Mouse (Mus musculus) WW6 (cell line): ENCODE results near the gene B230217C12Rik.
"Not testable (repeated sequence)": the region's sequence is repeated elsewhere in the genome, so short reads cannot be mapped to it uniquely, and the experiment has no call there.

Experiments
- DNase-seq: peaks from one replicate; pipeline ENCODE4 v3.0.0-alpha.2; 2013; ENCODE audit warnings: low read depth, low spot score

Gene B230217C12Rik

GRCm38 (mm10) chr11:97825295-97825694 is 15.3 kb upstream of the B230217C12Rik start:
- DNase-seq, result no peak

- DNase-seq, result no peak
These were observed 14.6 kb upstream of the B230217C12Rik start for GRCm38 (mm10) chr11:97825971-97826370.

- DNase-seq, result no peak
These were observed 14.2 kb upstream of the B230217C12Rik start for GRCm38 (mm10) chr11:97826414-97826813.

- no peak for DNase-seq
These were observed 12.9 kb upstream of the B230217C12Rik start for GRCm38 (mm10) chr11:97827654-97828053.

- no peak for DNase-seq
These were observed 11.2 kb upstream of the B230217C12Rik start for GRCm38 (mm10) chr11:97829365-97829764.

- DNase-seq, result no peak
These were observed 10.6 kb upstream of the B230217C12Rik start for GRCm38 (mm10) chr11:97829913-97830476.

GRCm38 (mm10) chr11:97830501-97830900 is 10.1 kb upstream of the B230217C12Rik start:
- no peak for DNase-seq

GRCm38 (mm10) chr11:97832001-97832400 is 8.6 kb upstream of the B230217C12Rik start:
- DNase-seq, result no peak

- no peak for DNase-seq
These were observed 7.2 kb upstream of the B230217C12Rik start for GRCm38 (mm10) chr11:97833352-97833751.

- DNase-seq, result no peak
These were observed 4.0 kb upstream of the B230217C12Rik start for GRCm38 (mm10) chr11:97836541-97836940.

GRCm38 (mm10) chr11:97837051-97837450 is 3.5 kb upstream of the B230217C12Rik start:
- not testable (repeated sequence) for DNase-seq

- DNase-seq, result no peak
These were observed 2.9 kb upstream of the B230217C12Rik start for GRCm38 (mm10) chr11:97837641-97838149.

- DNase-seq, result no peak
These were observed 1.7 kb upstream of the B230217C12Rik start for GRCm38 (mm10) chr11:97838779-97839440.

- no peak for DNase-seq
These were observed 992 bp upstream of the B230217C12Rik start for GRCm38 (mm10) chr11:97839441-97840134.

GRCm38 (mm10) chr11:97840135-97840490 is 467 bp upstream of the B230217C12Rik start:
- no peak for DNase-seq

- DNase-seq, result peak; percentile 87
These were observed 546 bp downstream of the B230217C12Rik start for GRCm38 (mm10) chr11:97840991-97841661.

- no peak for DNase-seq
These were observed 1.4 kb downstream of the B230217C12Rik start for GRCm38 (mm10) chr11:97842001-97842400.

- DNase-seq, result no peak
These were observed 9.8 kb downstream of the B230217C12Rik start for GRCm38 (mm10) chr11:97850367-97850766.

- no peak for DNase-seq
These were observed 11.0 kb downstream of the B230217C12Rik start for GRCm38 (mm10) chr11:97851601-97852000.

- no peak for DNase-seq
These were observed 14.9 kb downstream of the B230217C12Rik start for GRCm38 (mm10) chr11:97855473-97855872.

GRCm38 (mm10) chr11:97862148-97862547 is 21.6 kb downstream of the B230217C12Rik start:
- DNase-seq, result no peak

GRCm38 (mm10) chr11:97865421-97865820 is 24.8 kb downstream of the B230217C12Rik start:
- DNase-seq, result no peak
